Mouse (Mus musculus): ENCODE data around the gene Efna1. TPM values are rescaled to one million over a fixed set of nuclear protein-coding genes. Genes with fewer than 3 reads are reported as not detected.

Efna1 gene
- total RNA-seq, 2 experiments from 2014 or later = 8.4 to 11.4 TPM

DNA sequence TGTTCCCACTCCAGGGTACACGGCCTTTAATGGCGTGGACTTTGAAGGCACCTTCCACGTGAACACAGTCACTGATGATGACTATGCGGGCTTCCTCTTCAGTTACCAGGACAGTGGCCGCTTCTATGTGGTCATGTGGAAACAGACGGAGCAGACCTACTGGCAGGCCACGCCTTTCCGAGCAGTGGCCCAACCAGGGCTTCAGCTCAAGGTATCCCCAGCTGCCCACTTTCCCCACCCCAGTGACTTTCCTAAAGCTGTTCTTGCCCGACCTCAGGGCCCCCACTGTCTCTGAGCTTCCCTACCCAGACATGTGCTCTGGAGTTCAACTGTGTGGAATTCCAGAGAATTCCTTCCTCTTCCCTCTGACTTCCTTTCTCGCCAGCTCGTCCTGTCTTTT lies 56.1 kb downstream of the Efna1 start:
- no peak for DNase-seq (ENCODE audit: low spot score in 2 of 2)

Small RNAs within 50 kb of the gene (microRNA-seq; reads per million reads assigned to microRNA genes)
- gene Mir92b = 6,114 to 6,663 reads per million in 2 experiments

Other genes starting within 250 kb of the Efna1 start
- 100 to 1,000 TPM; 128 to 134 TPM for gene Rusc1, start 187.8 kb downstream of the Efna1 start, total RNA-seq (2021)
- not detected for gene Gm43738, start 180.0 kb downstream of the Efna1 start, total RNA-seq (2021)
- gene Fdps, start 179.2 kb downstream of the Efna1 start, total RNA-seq (2021) = 10 to 100 TPM; 83.7 to 91.9 TPM
- gene Pklr, start 145.0 kb downstream of the Efna1 start, total RNA-seq (2021) = under 1 TPM in 1 of 2 experiments, not detected in 1; 0.15 TPM
- 10 to 100 TPM in 1 of 2 experiments, 1 to 10 TPM in 1; 9.6 to 13.1 TPM for gene Hcn3, start 120.9 kb downstream of the Efna1 start, total RNA-seq (2021)
- 10 to 100 TPM; 42.3 to 43.5 TPM for gene Clk2, start 116.3 kb downstream of the Efna1 start, total RNA-seq (2021)
- gene Scamp3, start 103.7 kb downstream of the Efna1 start, total RNA-seq (2021) = 10 to 100 TPM; 68.5 to 69.8 TPM
- gene Fam189b, start 98.0 kb downstream of the Efna1 start, total RNA-seq (2021) = 10 to 100 TPM; 49.0 to 59.9 TPM
- 10 to 100 TPM; 57.3 to 59.9 TPM for gene Gba, start 78.2 kb downstream of the Efna1 start, total RNA-seq (2021)
- 10 to 100 TPM; 30.5 to 30.7 TPM for gene Thbs3, start 66.0 kb downstream of the Efna1 start, total RNA-seq (2021)
- gene Mtx1, start 54.1 kb downstream of the Efna1 start, total RNA-seq (2021) = 10 to 100 TPM; 84.9 to 91.6 TPM
- gene Muc1, start 52.1 kb downstream of the Efna1 start, total RNA-seq (2021) = under 1 TPM; 0.71 to 0.84 TPM
- 10 to 100 TPM; 78.0 to 81.3 TPM for gene Krtcap2, start 35.2 kb downstream of the Efna1 start, total RNA-seq (2021)
- 10 to 100 TPM; 83.1 to 86.0 TPM for gene Trim46, start 34.8 kb downstream of the Efna1 start, total RNA-seq (2021)
- 10 to 100 TPM; 64.2 to 66.9 TPM for gene Dpm3, start 21.8 kb downstream of the Efna1 start, total RNA-seq (2021)
- 10 to 100 TPM; 43.7 to 52.2 TPM for gene Slc50a1, start 10.6 kb downstream of the Efna1 start, total RNA-seq (2021)
- 10 to 100 TPM; 78.2 to 80.1 TPM for gene Efna3, start 41.8 kb upstream of the Efna1 start, total RNA-seq (2021)
- gene Efna4, start 56.9 kb upstream of the Efna1 start, total RNA-seq (2021) = under 1 TPM; 0.53 to 0.77 TPM
- 100 to 1,000 TPM; 120 to 126 TPM for gene Adam15, start 68.9 kb upstream of the Efna1 start, total RNA-seq (2021)
- gene Dcst2, start 80.8 kb upstream of the Efna1 start, total RNA-seq (2021) = under 1 TPM; 0.22 to 0.41 TPM
- not detected for gene Dcst1, start 84.1 kb upstream of the Efna1 start, total RNA-seq (2021)
- gene Zbtb7b, start 113.6 kb upstream of the Efna1 start, total RNA-seq (2021) = 10 to 100 TPM; 12.1 to 16.8 TPM
- 1 to 10 TPM; 2.5 to 4.4 TPM for gene Lenep, start 121.7 kb upstream of the Efna1 start, total RNA-seq (2021)
- gene Flad1, start 130.7 kb upstream of the Efna1 start, total RNA-seq (2021) = 10 to 100 TPM; 39.8 to 39.9 TPM
- gene Cks1b, start 137.2 kb upstream of the Efna1 start, total RNA-seq (2021) = 1 to 10 TPM; 2.3 to 2.4 TPM
- 10 to 100 TPM; 11.5 to 12.8 TPM for gene Shc1, start 137.3 kb upstream of the Efna1 start, total RNA-seq (2021)
- gene Pygo2, start 149.1 kb upstream of the Efna1 start, total RNA-seq (2021) = 10 to 100 TPM; 60.4 to 64.9 TPM
- gene Pbxip1, start 155.6 kb upstream of the Efna1 start, total RNA-seq (2021) = 10 to 100 TPM; 37.7 to 41.2 TPM
- gene Pmvk, start 173.4 kb upstream of the Efna1 start, total RNA-seq (2021) = 10 to 100 TPM; 29.4 to 34.3 TPM
- 10 to 100 TPM; 24.6 to 26.6 TPM for gene Kcnn3, start 239.0 kb upstream of the Efna1 start, total RNA-seq (2021)

Measured in layer of hippocampus, adult 18-20 months (tissue).